17 mouse cellular contexts compared by ENCODE assay signal in genomic region chr12:52636920-52637319, GRCm38 (mm10).
"Had no signal": no experiment of that assay in that cellular context is flagged by ENCODE, and none has a peak within 500 bp of the region (broad histone marks: within the 10 kb centered on the region; RNA-seq: fewer than 3 reads in every experiment).

No protein-coding gene starts in this region.

- H3K27ac ChIP-seq: lung, embryonic 15.5 days; midbrain, embryonic 10.5 days; midbrain, embryonic 12.5 days; neural tube, embryonic 12.5 days had no signal

- H3K9ac ChIP-seq: liver, postnatal 0 days; lung, embryonic 15.5 days; midbrain, embryonic 12.5 days; neural tube, embryonic 12.5 days had no signal

- H3K9me3 ChIP-seq: lung, embryonic 15.5 days; midbrain, embryonic 10.5 days; midbrain, embryonic 12.5 days; neural tube, embryonic 12.5 days had no signal

- H3K4me3 ChIP-seq: lung, embryonic 15.5 days; midbrain, embryonic 10.5 days; midbrain, embryonic 12.5 days; neural tube, embryonic 12.5 days had no signal

- ATAC-seq: liver, postnatal 0 days; lung, postnatal 0 days; midbrain, embryonic 16.5 days had no signal

- H3K36me3 ChIP-seq: lung, embryonic 15.5 days; midbrain, embryonic 10.5 days; midbrain, embryonic 12.5 days; neural tube, embryonic 12.5 days had no signal

- H3K27me3 ChIP-seq: lung, embryonic 15.5 days; midbrain, embryonic 12.5 days; neural tube, embryonic 12.5 days had no signal

- H3K4me1 ChIP-seq: midbrain, embryonic 12.5 days; neural tube, embryonic 12.5 days had no signal

- DNase-seq: liver, postnatal 0 days; lung, adult 2 months; lung, postnatal 4 days; midbrain, embryonic 14.5 days; retina, postnatal 1 day; right cerebral cortex, adult 18-20 months; right cerebral cortex, postnatal 4 days; spleen, adult 18-20 months; thymus, adult 18-20 months; thymus, postnatal 14 days; thymus, postnatal 36 days had no signal

- H3K4me2 ChIP-seq: midbrain, embryonic 12.5 days; neural tube, embryonic 12.5 days had no signal
